Mouse (Mus musculus): ENCODE measurements around the gene Cald1. TPM values are rescaled to one million over a fixed set of nuclear protein-coding genes. Genes with fewer than 3 reads are reported as not detected.

Gene Cald1
- polyA plus RNA-seq, 1 experiment from 2014 or later, result 233 TPM

DNA sequence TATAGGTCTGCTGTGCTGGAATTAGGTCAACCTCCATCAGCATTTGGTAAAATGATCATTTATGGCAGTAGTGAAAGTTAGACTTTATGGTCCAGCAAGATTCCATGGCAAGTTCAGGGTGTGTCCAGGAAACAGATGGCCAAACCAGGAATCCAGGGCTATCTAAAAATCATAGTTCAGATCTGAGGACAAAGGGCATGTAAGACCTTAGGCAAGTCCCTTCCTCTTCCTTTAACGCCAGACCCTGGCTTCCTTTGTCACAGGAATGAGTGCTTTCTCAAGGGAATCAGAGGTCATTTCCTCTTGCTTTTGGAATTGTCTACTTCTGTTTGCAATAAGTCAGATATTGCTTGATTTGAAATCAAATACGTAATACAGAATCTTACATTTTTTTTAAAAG, 90.7 kb downstream of the Cald1 start:
- no peak overlapping the region for H3K27ac ChIP-seq
- H3K4me2 ChIP-seq (ENCODE audit: low read length), result no peak overlapping the region
- no peaks in the 10 kb centered on the region for H3K36me3 ChIP-seq (ENCODE audit: insufficient read depth, low read length)
- H3K27me3 ChIP-seq (ENCODE audit: insufficient read depth, low read length), result no peaks in the 10 kb centered on the region
- no peak for TF ChIP-seq CTCF (IDR thresholded peaks at IDR 0.05; ENCODE audit: low read depth)
- H3K9ac ChIP-seq (ENCODE audit: low read depth, low read length), result no peak overlapping the region
- no peak overlapping the region for H3K4me3 ChIP-seq (replicated peaks; ENCODE audit: low read depth, low read length)
- ATAC-seq (replicated peaks; ENCODE audit: low FRiP score, low read depth), result no peak
- peak; percentile 42 for DNase-seq (ENCODE audit: low spot score)
- 69% methylated on average over 2 of the region's 2 CpGs for WGBS
- H3K9me3 ChIP-seq (replicated peaks; ENCODE audit: low read length), result no peaks in the 10 kb centered on the region
- peaks cover 16% of the 10 kb centered on the region; the same call in 1 of the 2 replicates for H3K4me1 ChIP-seq (replicated peaks; ENCODE audit: insufficient read depth, low read length)

DNA sequence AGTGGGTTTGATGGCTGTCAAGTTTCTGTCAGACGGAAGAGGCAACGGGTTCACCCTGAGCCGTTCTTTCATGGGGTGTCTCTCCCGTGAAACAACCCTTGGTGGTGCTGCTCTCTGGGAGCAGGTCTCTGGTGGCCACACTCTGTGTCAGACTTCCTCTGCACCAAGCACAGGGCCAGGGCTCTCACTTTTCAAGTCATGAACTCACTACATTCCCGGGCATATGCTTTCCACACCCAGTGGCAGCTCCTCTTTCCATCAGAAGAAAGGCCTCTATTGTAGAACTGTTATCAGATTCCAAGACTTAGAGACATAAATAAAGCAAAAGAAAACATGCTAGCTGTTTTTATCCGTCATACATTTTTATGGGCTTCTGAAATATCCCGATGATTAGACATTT, 93.1 kb downstream of the Cald1 start:
- DNase-seq (ENCODE audit: low spot score) (no peak), ATAC-seq (replicated peaks; ENCODE audit: low FRiP score, low read depth) (no peak)
- Histone ChIP-seq H3K9me3 (replicated peaks; ENCODE audit: low read length) (no peaks in the 10 kb centered on the region), H3K36me3 (ENCODE audit: insufficient read depth, low read length) (no peaks in the 10 kb centered on the region), H3K4me1 (replicated peaks; ENCODE audit: insufficient read depth, low read length) (peaks cover 5% of the 10 kb centered on the region; the same call in 1 of the 2 replicates), H3K4me2 (ENCODE audit: low read length) (no peak overlapping the region), H3K27me3 (ENCODE audit: insufficient read depth, low read length) (no peaks in the 10 kb centered on the region), H3K27ac (peak overlapping the region; percentile 70), H3K9ac (ENCODE audit: low read depth, low read length) (no peak overlapping the region), H3K4me3 (replicated peaks; ENCODE audit: low read depth, low read length) (no peak overlapping the region)
- TF ChIP-seq CTCF (IDR thresholded peaks at IDR 0.05; ENCODE audit: low read depth), result no peak
- 46% methylated on average over 7 of the region's 7 CpGs for WGBS

DNA sequence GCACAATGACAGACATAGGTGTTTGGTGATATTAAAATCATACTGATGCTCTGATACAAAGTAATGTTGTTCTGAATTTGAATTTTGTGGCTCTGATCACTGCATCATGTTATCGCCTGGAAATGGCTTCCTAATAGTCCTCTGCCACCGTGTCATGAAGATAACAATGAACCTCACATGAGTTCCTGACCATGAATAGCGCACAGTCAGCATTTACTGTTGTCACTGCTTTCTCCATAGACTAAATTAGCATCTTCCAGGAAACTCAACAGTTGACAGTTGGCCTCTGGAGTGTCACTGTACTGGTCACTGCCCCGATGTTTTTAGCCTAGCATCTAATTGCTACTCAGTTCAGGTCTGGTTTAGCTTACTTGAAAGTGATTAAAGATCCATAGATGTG, 95.8 kb downstream of the Cald1 start:
- Histone ChIP-seq H3K9me3 (replicated peaks; ENCODE audit: low read length) (no peaks in the 10 kb centered on the region), H3K27me3 (ENCODE audit: insufficient read depth, low read length) (no peaks in the 10 kb centered on the region), H3K9ac (ENCODE audit: low read depth, low read length) (no peak overlapping the region), H3K27ac (no peak overlapping the region), H3K4me3 (replicated peaks; ENCODE audit: low read depth, low read length) (no peak overlapping the region), H3K36me3 (ENCODE audit: insufficient read depth, low read length) (no peaks in the 10 kb centered on the region), H3K4me2 (ENCODE audit: low read length) (no peak overlapping the region), H3K4me1 (replicated peaks; ENCODE audit: insufficient read depth, low read length) (0 out of 2 replicates have a peak, but pooled peaks cover 5% of the 10 kb centered on the region)
- no peak for TF ChIP-seq CTCF (IDR thresholded peaks at IDR 0.05; ENCODE audit: low read depth)
- WGBS, result 87% methylated on average over 4 of the region's 4 CpGs
- no peak for ATAC-seq (replicated peaks; ENCODE audit: low FRiP score, low read depth)
- no peak for DNase-seq (ENCODE audit: low spot score)

DNA sequence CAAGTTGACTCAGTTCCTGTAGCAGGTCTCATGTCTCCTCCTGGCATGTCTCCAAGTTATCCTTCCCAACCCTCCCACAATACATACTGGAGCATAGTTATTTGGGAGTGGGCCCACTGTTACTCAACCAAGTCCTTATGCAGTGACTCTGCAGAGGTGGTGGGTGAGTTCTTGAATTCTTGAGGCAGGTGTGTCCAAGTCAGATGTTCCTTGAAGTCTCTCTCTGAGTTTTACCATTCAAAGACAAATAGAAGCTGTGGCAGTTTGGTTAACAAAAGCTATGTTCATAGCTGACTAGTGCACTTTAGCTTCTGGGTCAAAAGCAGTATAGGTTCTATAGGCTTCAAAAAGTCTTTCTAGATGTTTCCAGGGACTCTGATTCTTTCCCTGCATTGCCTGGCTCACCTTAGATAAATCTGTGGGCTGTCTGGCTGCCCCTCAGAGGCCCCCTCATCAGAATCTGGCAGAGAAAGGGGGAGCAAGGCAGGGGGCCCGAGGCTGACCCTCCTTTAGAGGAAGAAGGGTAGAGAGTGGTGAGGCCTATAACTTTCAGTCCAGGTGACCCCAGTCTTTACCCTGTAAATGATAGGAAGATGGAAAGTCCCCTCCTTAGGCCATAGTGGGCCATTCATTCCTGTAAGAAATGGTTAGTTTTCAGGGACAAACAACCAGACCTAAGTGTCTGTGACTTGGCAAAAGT, 105.3 kb downstream of the Cald1 start:
- H3K4me1 ChIP-seq (replicated peaks; ENCODE audit: insufficient read depth, low read length), result peaks cover 3% of the 10 kb centered on the region; the same call in 1 of the 2 replicates
- ATAC-seq (replicated peaks; ENCODE audit: low FRiP score, low read depth), result no peak
- no peak overlapping the region for H3K9ac ChIP-seq (ENCODE audit: low read depth, low read length)
- H3K9me3 ChIP-seq (replicated peaks; ENCODE audit: low read length), result peaks cover 11% of the 10 kb centered on the region; the same call in 1 of the 2 replicates
- no peak for DNase-seq (ENCODE audit: low spot score)
- no peak overlapping the region for H3K4me3 ChIP-seq (replicated peaks; ENCODE audit: low read depth, low read length)
- no peak overlapping the region for H3K27ac ChIP-seq
- H3K36me3 ChIP-seq (ENCODE audit: insufficient read depth, low read length), result no peaks in the 10 kb centered on the region
- H3K4me2 ChIP-seq (ENCODE audit: low read length), result no peak overlapping the region
- TF ChIP-seq CTCF (IDR thresholded peaks at IDR 0.05; ENCODE audit: low read depth), result no peak
- WGBS, result 89% methylated on average over 1 of the region's 1 CpGs
- H3K27me3 ChIP-seq (ENCODE audit: insufficient read depth, low read length), result no peaks in the 10 kb centered on the region

DNA sequence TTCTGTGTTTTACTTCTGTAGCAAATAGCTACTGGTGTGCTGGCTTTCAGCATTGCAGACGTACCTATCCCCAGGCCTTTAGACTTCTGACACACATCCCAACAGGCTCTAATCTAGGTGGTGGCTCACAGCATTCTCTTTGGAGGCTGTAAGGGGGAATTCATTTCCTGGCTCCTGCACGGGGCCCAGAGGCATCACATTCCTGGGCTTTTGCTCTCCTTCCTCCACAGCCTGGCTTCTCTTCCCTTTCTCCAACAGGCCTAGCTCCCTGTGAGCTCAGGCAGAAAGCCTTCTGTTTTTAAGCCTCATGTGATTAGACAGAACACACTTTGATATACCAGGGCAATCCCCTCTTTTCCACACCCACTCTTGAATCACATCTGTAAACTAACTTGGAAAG, 109.2 kb downstream of the Cald1 start:
- Histone ChIP-seq H3K27me3 (ENCODE audit: insufficient read depth, low read length) (no peaks in the 10 kb centered on the region), H3K4me1 (replicated peaks; ENCODE audit: insufficient read depth, low read length) (peaks cover 14% of the 10 kb centered on the region; the same call in 1 of the 2 replicates)
- WGBS, result 40% methylated on average over 2 of the region's 2 CpGs

DNA sequence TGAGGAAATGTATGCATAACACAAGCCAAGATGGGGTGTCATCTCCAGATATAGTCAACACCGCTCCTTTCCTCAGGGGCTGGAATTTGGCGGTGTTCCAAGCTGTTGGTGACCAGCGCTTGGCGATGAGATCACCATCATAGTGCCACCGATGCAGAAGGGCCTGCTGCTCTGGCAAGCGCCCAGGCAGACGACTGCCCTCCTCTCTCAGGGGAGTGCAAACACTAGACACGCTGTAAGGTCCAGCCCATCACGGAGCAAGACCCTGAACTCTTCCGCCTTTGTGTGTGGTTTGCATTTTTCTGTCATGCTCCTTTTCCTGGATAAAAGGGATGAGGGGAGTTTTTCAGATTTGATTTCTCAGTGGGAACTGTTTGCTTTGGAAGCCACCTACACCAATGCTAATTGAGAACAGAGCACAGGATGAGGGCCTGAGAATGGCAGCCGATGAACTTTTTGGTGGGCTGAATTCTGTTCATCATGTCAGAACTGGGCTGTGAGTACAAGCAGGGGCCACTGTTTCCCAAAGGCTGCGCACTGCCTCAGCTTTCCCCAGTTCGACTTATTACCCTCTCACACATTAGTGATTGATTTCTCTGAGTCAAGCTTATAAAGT, 110.5 kb downstream of the Cald1 start:
- H3K4me3 ChIP-seq (replicated peaks; ENCODE audit: low read depth, low read length), result peak overlapping the region; percentile 38
- WGBS, result 16% methylated on average over 13 of the region's 13 CpGs
- H3K27me3 ChIP-seq (ENCODE audit: insufficient read depth, low read length), result no peaks in the 10 kb centered on the region
- no peak for TF ChIP-seq CTCF (IDR thresholded peaks at IDR 0.05; ENCODE audit: low read depth)
- H3K4me2 ChIP-seq (ENCODE audit: low read length), result peak overlapping the region; percentile 63
- peaks cover 14% of the 10 kb centered on the region; the same call in 1 of the 2 replicates for H3K4me1 ChIP-seq (replicated peaks; ENCODE audit: insufficient read depth, low read length)
- peak overlapping the region; percentile 7 for H3K27ac ChIP-seq
- no peak overlapping the region for H3K9ac ChIP-seq (ENCODE audit: low read depth, low read length)
- peak; percentile 45; the same call in 1 of the 2 replicates for ATAC-seq (replicated peaks; ENCODE audit: low FRiP score, low read depth)
- peaks cover 11% of the 10 kb centered on the region; the same call in 1 of the 2 replicates for H3K9me3 ChIP-seq (replicated peaks; ENCODE audit: low read length)
- H3K36me3 ChIP-seq (ENCODE audit: insufficient read depth, low read length), result no peaks in the 10 kb centered on the region
- DNase-seq (ENCODE audit: low spot score), result peak; percentile 47

More for the DNA sequence above, 109.2 kb downstream of the Cald1 start:
- peaks cover 11% of the 10 kb centered on the region; the same call in 1 of the 2 replicates for H3K9me3 ChIP-seq (replicated peaks; ENCODE audit: low read length)
- no peak for DNase-seq (ENCODE audit: low spot score)
- no peak overlapping the region for H3K9ac ChIP-seq (ENCODE audit: low read depth, low read length)
- no peak overlapping the region for H3K4me2 ChIP-seq (ENCODE audit: low read length)
- H3K4me3 ChIP-seq (replicated peaks; ENCODE audit: low read depth, low read length), result no peak overlapping the region
- no peak for TF ChIP-seq CTCF (IDR thresholded peaks at IDR 0.05; ENCODE audit: low read depth)
- H3K27ac ChIP-seq, result no peak overlapping the region
- no peaks in the 10 kb centered on the region for H3K36me3 ChIP-seq (ENCODE audit: insufficient read depth, low read length)
- ATAC-seq (replicated peaks; ENCODE audit: low FRiP score, low read depth), result no peak
